Mouse (Mus musculus): ENCODE data around the gene Plcl2. TPM values are rescaled to one million over a fixed set of nuclear protein-coding genes. Genes with fewer than 3 reads are reported as not detected.

Plcl2 gene
- polyA plus RNA-seq, 1 experiment from 2014 or later: 7.3 TPM

GRCm38 (mm10) chr17:50730896-50731295 is 221.7 kb downstream of the Plcl2 start:
- 90% methylated on average over 2 of the region's 2 CpGs for WGBS
- Histone ChIP-seq H3K4me1 (ENCODE audit: control insufficient read depth, insufficient read depth, low read length) (no peaks in the 10 kb centered on the region), H3K36me3 (replicated peaks; ENCODE audit: control insufficient read depth, insufficient read depth, low read depth, low read length) (no peaks in the 10 kb centered on the region), H3K9me3 (replicated peaks; ENCODE audit: control insufficient read depth, low read length) (no peaks in the 10 kb centered on the region), H3K9ac (replicated peaks; ENCODE audit: low read length) (no peak overlapping the region), H3K4me2 (ENCODE audit: low read depth, low read length) (no peak overlapping the region), H3K4me3 (ENCODE audit: low read depth, low read length) (no peak overlapping the region), H3K27ac (replicated peaks; ENCODE audit: low read depth, low read length) (no peak overlapping the region), H3K27me3 (ENCODE audit: control insufficient read depth, insufficient read depth, low read length) (no peaks in the 10 kb centered on the region)
- DNase-seq (ENCODE audit: low spot score) (no peak), ATAC-seq (replicated peaks; ENCODE audit: insufficient number of reproducible peaks, low FRiP score, low TSS enrichment, low read depth) (no peak)

- H3K36me3 ChIP-seq (replicated peaks; ENCODE audit: control insufficient read depth, insufficient read depth, low read depth, low read length): no peaks in the 10 kb centered on the region
- no peak overlapping the region for H3K9ac ChIP-seq (replicated peaks; ENCODE audit: low read length)
- H3K4me1 ChIP-seq (ENCODE audit: control insufficient read depth, insufficient read depth, low read length): no peaks in the 10 kb centered on the region
- H3K4me2 ChIP-seq (ENCODE audit: low read depth, low read length): no peak overlapping the region
- DNase-seq (ENCODE audit: low spot score) (no peak), ATAC-seq (replicated peaks; ENCODE audit: insufficient number of reproducible peaks, low FRiP score, low TSS enrichment, low read depth) (no peak)
- H3K27me3 ChIP-seq (ENCODE audit: control insufficient read depth, insufficient read depth, low read length): no peaks in the 10 kb centered on the region
- H3K27ac ChIP-seq (replicated peaks; ENCODE audit: low read depth, low read length): no peak overlapping the region
- no peak overlapping the region for H3K4me3 ChIP-seq (ENCODE audit: low read depth, low read length)
- 88% methylated on average over 5 of the region's 5 CpGs for WGBS
- no peaks in the 10 kb centered on the region for H3K9me3 ChIP-seq (replicated peaks; ENCODE audit: control insufficient read depth, low read length)
Observed at GRCm38 (mm10) chr17:50731876-50732275, 222.7 kb downstream of the Plcl2 start.

GRCm38 (mm10) chr17:50733390-50733789 is 224.2 kb downstream of the Plcl2 start:
- Histone ChIP-seq H3K36me3 (replicated peaks; ENCODE audit: control insufficient read depth, insufficient read depth, low read depth, low read length) (no peaks in the 10 kb centered on the region), H3K4me2 (ENCODE audit: low read depth, low read length) (no peak overlapping the region), H3K4me1 (ENCODE audit: control insufficient read depth, insufficient read depth, low read length) (no peaks in the 10 kb centered on the region), H3K9me3 (replicated peaks; ENCODE audit: control insufficient read depth, low read length) (no peaks in the 10 kb centered on the region), H3K27me3 (ENCODE audit: control insufficient read depth, insufficient read depth, low read length) (no peaks in the 10 kb centered on the region), H3K27ac (replicated peaks; ENCODE audit: low read depth, low read length) (no peak overlapping the region), H3K9ac (replicated peaks; ENCODE audit: low read length) (no peak overlapping the region), H3K4me3 (ENCODE audit: low read depth, low read length) (no peak overlapping the region)
- DNase-seq (ENCODE audit: low spot score) (no peak), ATAC-seq (replicated peaks; ENCODE audit: insufficient number of reproducible peaks, low FRiP score, low TSS enrichment, low read depth) (no peak)
- 94% methylated on average over 7 of the region's 7 CpGs for WGBS

GRCm38 (mm10) chr17:50734781-50735180 is 225.6 kb downstream of the Plcl2 start:
- H3K4me2 ChIP-seq (ENCODE audit: low read depth, low read length): no peak overlapping the region
- no peaks in the 10 kb centered on the region for H3K36me3 ChIP-seq (replicated peaks; ENCODE audit: control insufficient read depth, insufficient read depth, low read depth, low read length)
- no peak overlapping the region for H3K27ac ChIP-seq (replicated peaks; ENCODE audit: low read depth, low read length)
- H3K4me3 ChIP-seq (ENCODE audit: low read depth, low read length): no peak overlapping the region
- ATAC-seq (replicated peaks; ENCODE audit: insufficient number of reproducible peaks, low FRiP score, low TSS enrichment, low read depth) (0 out of 2 replicates have a peak, but pooled peaks have one; percentile 36), DNase-seq (ENCODE audit: low spot score) (no peak)
- H3K27me3 ChIP-seq (ENCODE audit: control insufficient read depth, insufficient read depth, low read length): no peaks in the 10 kb centered on the region
- no peaks in the 10 kb centered on the region for H3K4me1 ChIP-seq (ENCODE audit: control insufficient read depth, insufficient read depth, low read length)
- no peaks in the 10 kb centered on the region for H3K9me3 ChIP-seq (replicated peaks; ENCODE audit: control insufficient read depth, low read length)
- 90% methylated on average over 6 of the region's 6 CpGs for WGBS
- H3K9ac ChIP-seq (replicated peaks; ENCODE audit: low read length): no peak overlapping the region

- Histone ChIP-seq H3K4me1 (ENCODE audit: control insufficient read depth, insufficient read depth, low read length) (no peaks in the 10 kb centered on the region), H3K9ac (replicated peaks; ENCODE audit: low read length) (no peak overlapping the region), H3K27me3 (ENCODE audit: control insufficient read depth, insufficient read depth, low read length) (no peaks in the 10 kb centered on the region), H3K4me2 (ENCODE audit: low read depth, low read length) (no peak overlapping the region), H3K9me3 (replicated peaks; ENCODE audit: control insufficient read depth, low read length) (no peaks in the 10 kb centered on the region), H3K36me3 (replicated peaks; ENCODE audit: control insufficient read depth, insufficient read depth, low read depth, low read length) (no peaks in the 10 kb centered on the region), H3K27ac (replicated peaks; ENCODE audit: low read depth, low read length) (no peak overlapping the region), H3K4me3 (ENCODE audit: low read depth, low read length) (no peak overlapping the region)
- DNase-seq (ENCODE audit: low spot score) (no peak), ATAC-seq (replicated peaks; ENCODE audit: insufficient number of reproducible peaks, low FRiP score, low TSS enrichment, low read depth) (no peak)
- WGBS: 77% methylated on average over 4 of the region's 4 CpGs
Observed at GRCm38 (mm10) chr17:50735382-50735954, 226.3 kb downstream of the Plcl2 start.

GRCm38 (mm10) chr17:50735955-50736533 is 226.8 kb downstream of the Plcl2 start:
- no peaks in the 10 kb centered on the region for H3K27me3 ChIP-seq (ENCODE audit: control insufficient read depth, insufficient read depth, low read length)
- 73% methylated on average over 8 of the region's 8 CpGs for WGBS
- no peaks in the 10 kb centered on the region for H3K4me1 ChIP-seq (ENCODE audit: control insufficient read depth, insufficient read depth, low read length)
- no peaks in the 10 kb centered on the region for H3K36me3 ChIP-seq (replicated peaks; ENCODE audit: control insufficient read depth, insufficient read depth, low read depth, low read length)
- no peak overlapping the region for H3K4me2 ChIP-seq (ENCODE audit: low read depth, low read length)
- H3K9me3 ChIP-seq (replicated peaks; ENCODE audit: control insufficient read depth, low read length): no peaks in the 10 kb centered on the region
- no peak overlapping the region for H3K27ac ChIP-seq (replicated peaks; ENCODE audit: low read depth, low read length)
- ATAC-seq (replicated peaks; ENCODE audit: insufficient number of reproducible peaks, low FRiP score, low TSS enrichment, low read depth): no peak
- H3K4me3 ChIP-seq (ENCODE audit: low read depth, low read length): no peak overlapping the region
- H3K9ac ChIP-seq (replicated peaks; ENCODE audit: low read length): no peak overlapping the region
- no peak for DNase-seq (ENCODE audit: low spot score)

GRCm38 (mm10) chr17:50737068-50737467 is 227.9 kb downstream of the Plcl2 start:
- DNase-seq (ENCODE audit: low spot score) (no peak), ATAC-seq (replicated peaks; ENCODE audit: insufficient number of reproducible peaks, low FRiP score, low TSS enrichment, low read depth) (no peak)
- Histone ChIP-seq H3K36me3 (replicated peaks; ENCODE audit: control insufficient read depth, insufficient read depth, low read depth, low read length) (no peaks in the 10 kb centered on the region), H3K9me3 (replicated peaks; ENCODE audit: control insufficient read depth, low read length) (no peaks in the 10 kb centered on the region), H3K4me3 (ENCODE audit: low read depth, low read length) (no peak overlapping the region), H3K4me1 (ENCODE audit: control insufficient read depth, insufficient read depth, low read length) (no peaks in the 10 kb centered on the region), H3K27me3 (ENCODE audit: control insufficient read depth, insufficient read depth, low read length) (no peaks in the 10 kb centered on the region), H3K4me2 (ENCODE audit: low read depth, low read length) (no peak overlapping the region), H3K9ac (replicated peaks; ENCODE audit: low read length) (no peak overlapping the region), H3K27ac (replicated peaks; ENCODE audit: low read depth, low read length) (no peak overlapping the region)
- 74% methylated on average over 2 of the region's 2 CpGs for WGBS

Data from embryonic facial prominence, embryonic 11.5 days (tissue).